Mouse (Mus musculus) forebrain, embryonic 11.5 days (tissue): ENCODE measurements around the gene Rab26. TPM values are rescaled to one million over a fixed set of nuclear protein-coding genes. Genes with fewer than 3 reads are reported as not detected.

Experiments used
- ATAC-seq: fragments of 200-750 bp; cut with Nextera tagmentation; replicated peaks from 2 replicates; pipeline ENCODE4 v1.8.0; 2017; ENCODE audit warnings: moderate TSS enrichment; ENCODE audit not compliant: low FRiP score
- DNase-seq: peaks from one replicate; pipeline ENCODE4 v3.0.0-alpha.2; 2017; ENCODE audit warnings: low spot score
- H3K27ac ChIP-seq: fragments of 300-500 bp; sonication (generic); 2 replicates; pipeline ENCODE4 v1.5.1; 2014; ENCODE audit warnings: low read depth, low read length
- H3K27me3 ChIP-seq: fragments of 300-500 bp; sonication (generic); 2 replicates; pipeline ENCODE4 v1.6.1; 2014; ENCODE audit warnings: mild to moderate bottlenecking, low read length, mixed read lengths; ENCODE audit not compliant: control insufficient read depth, insufficient read depth
- H3K36me3 ChIP-seq: fragments of 300-500 bp; sonication (generic); 2 replicates; pipeline ENCODE4 v1.6.1; 2014; ENCODE audit warnings: mild to moderate bottlenecking, low read length, moderate library complexity, mixed read lengths; ENCODE audit not compliant: control insufficient read depth, insufficient read depth
- H3K4me1 ChIP-seq: fragments of 300-500 bp; sonication (generic); replicated peaks from 2 replicates; pipeline ENCODE4 v1.6.1; 2014; ENCODE audit warnings: low read length, mixed read lengths; ENCODE audit not compliant: control insufficient read depth, insufficient read depth
- H3K4me2 ChIP-seq: fragments of 300-500 bp; sonication (generic); 2 replicates; pipeline ENCODE4 v1.6.1; 2014; ENCODE audit warnings: low read depth, mild to moderate bottlenecking, low read length, moderate library complexity, mixed read lengths; ENCODE audit not compliant: severe bottlenecking
- H3K4me3 ChIP-seq: fragments of 300-500 bp; sonication (generic); 2 replicates; pipeline ENCODE4 v1.5.1; 2014; ENCODE audit warnings: low read depth, low read length
- H3K9ac ChIP-seq: fragments of 300-500 bp; sonication (generic); 2 replicates; pipeline ENCODE4 v1.6.1; 2014; ENCODE audit warnings: low read length
- H3K9me3 ChIP-seq: fragments of 300-500 bp; sonication (generic); 2 replicates; pipeline ENCODE4 v1.6.1; 2016; ENCODE audit warnings: low read length, mixed read lengths; ENCODE audit not compliant: control insufficient read depth
- WGBS: fragments of 180-500 bp; shearing (Covaris S2); extraction: QIAGEN DNeasy Blood & Tissue Kit; methylation state at CpG from one replicate; pipeline ENCODE4 v1.1.7; 2014; 5-methylcytosine and 5-hydroxymethylcytosine counted together
- polyA plus RNA-seq: library from polyadenylated mRNA; unstranded; fragments of >200 nt; fragmentation: Nextera tagmentation; extraction: Ambion mirVana; gene quantifications from 2 replicates; pipeline ENCODE4 v1.2.1, GENCODE M21; 2014

Gene Rab26
- polyA plus RNA-seq, 1 experiment from 2014 or later: 2.7 TPM

DNA sequence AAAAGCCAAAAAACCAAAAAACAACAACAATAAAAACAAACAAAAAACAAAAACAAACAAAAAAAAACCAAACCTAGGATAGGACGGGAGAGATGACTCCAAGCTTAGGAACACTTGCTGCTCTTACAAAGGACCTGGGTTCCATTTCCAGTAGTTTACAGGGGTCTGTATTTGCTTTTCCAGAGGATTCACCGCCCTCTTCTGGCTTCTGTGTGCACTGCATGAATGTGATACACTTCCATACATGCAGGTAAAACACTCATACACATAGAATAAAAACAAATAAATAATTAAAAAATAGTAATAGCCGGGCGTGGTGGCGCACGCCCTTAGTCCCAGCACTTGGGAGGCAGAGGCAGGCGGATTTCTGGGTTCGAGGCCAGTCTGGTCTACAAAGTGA is 4.9 kb upstream of the Rab26 start:
- Histone ChIP-seq H3K36me3 (no peaks in the 10 kb centered on the region), H3K9me3 (no peaks in the 10 kb centered on the region), H3K4me2 (no peak overlapping the region), H3K27ac (no peak overlapping the region), H3K9ac (no peak overlapping the region), H3K4me1 (no peaks in the 10 kb centered on the region), H3K27me3 (no peaks in the 10 kb centered on the region), H3K4me3 (no peak overlapping the region)
- ATAC-seq (0 out of 2 replicates have a peak, but pooled peaks have one; percentile 30), DNase-seq (peak; percentile 72)
- WGBS: 71% methylated on average over 8 of the region's 8 CpGs

DNA sequence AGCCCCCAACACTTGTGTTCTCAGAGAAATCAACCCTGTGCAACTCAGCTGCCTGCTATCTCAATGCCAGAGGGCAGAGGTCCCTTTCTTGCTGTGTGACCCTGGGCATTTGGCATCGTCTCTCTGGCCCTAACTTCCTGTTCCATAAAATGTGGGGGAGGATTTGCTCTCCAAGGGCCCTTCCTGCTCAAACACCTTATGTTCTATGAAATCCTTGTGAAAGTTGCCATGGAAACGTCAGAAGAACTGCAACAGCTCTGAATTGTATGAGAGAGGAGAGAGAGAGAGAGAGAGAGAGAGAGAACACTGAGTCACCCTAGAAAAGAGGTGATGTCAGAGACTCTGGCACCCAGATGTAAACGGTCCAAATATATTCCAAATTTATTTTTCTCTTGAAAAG is 3.5 kb upstream of the Rab26 start:
- no peak overlapping the region for H3K9ac ChIP-seq
- H3K4me3 ChIP-seq: no peak overlapping the region
- H3K4me1 ChIP-seq: peaks cover 7% of the 10 kb centered on the region
- no peaks in the 10 kb centered on the region for H3K36me3 ChIP-seq
- no peaks in the 10 kb centered on the region for H3K9me3 ChIP-seq
- no peak overlapping the region for H3K4me2 ChIP-seq
- H3K27me3 ChIP-seq: no peaks in the 10 kb centered on the region
- no peak for DNase-seq
- no peak overlapping the region for H3K27ac ChIP-seq
- ATAC-seq: no peak
- 48% methylated on average over 3 of the region's 3 CpGs for WGBS

DNA sequence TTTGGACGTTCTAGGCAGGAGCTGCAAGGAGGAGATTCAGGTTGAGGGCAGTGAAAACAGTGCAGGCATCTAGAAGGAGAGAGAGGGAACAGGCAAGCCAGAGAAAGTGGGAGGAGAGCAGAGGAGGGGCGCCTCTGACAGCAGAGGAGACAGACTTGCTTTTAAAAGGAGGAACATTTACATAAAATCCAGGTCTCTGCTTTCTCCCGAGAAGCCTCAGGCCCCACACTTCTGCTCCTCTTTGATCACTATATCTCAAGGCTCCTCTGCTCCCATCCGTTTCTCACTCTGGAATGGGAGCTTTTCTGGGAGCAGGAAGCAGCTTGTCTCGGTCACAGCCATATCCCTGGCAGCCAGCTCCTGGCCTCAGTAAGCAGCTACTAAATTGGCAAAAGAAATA is 1.3 kb upstream of the Rab26 start:
- WGBS: 60% methylated on average over 5 of the region's 5 CpGs
- no peak for ATAC-seq

DNA sequence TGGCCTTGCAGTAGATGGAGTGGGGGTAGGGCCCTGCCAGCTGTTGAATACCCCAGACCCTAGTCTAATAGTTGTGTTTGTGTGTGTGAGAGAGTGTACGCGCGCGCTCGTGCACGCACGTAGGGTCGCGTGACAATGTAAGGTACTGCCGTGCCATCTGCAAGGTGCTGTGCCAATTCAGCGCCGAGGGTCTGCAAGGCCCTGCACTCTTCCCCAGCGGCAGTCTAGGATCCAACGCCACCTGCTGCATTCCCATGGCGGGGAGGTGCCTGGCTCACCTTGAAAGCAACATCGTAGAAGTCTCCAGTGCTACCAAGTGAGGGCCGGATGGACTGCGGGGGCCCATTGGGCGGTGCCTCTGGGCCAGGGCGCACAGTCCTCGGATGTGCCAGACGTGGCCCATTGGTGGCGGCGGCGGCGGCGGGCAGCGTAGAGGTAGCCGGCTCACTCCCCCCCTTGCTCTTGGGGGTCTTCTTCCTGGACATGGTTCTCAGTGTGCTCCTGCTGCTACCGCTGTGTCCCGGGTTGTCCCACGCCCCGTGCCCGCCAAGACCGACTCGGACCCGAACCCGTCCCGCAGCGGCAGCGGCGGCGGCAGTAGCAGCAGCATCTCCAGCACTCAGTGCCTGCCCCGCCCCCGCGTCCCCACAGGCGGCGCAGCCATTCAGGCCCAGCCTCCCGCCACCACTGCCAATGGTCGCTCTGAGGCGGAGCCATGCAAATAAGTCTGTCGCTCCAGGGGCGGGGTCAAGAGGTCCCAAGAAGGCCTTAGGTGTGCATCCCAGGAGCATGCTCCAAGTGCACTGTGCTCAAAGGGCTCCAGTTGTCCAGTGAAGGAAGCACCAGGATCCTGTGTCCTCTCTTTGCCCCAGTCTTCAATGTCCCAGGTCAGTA is 664 bp downstream of the Rab26 start:
- ATAC-seq (peak; percentile 76), DNase-seq (peak; percentile 92)
- Histone ChIP-seq H3K27ac (no peak overlapping the region), H3K4me1 (peaks cover 22% of the 10 kb centered on the region), H3K9me3 (no peaks in the 10 kb centered on the region), H3K4me2 (peak overlapping the region; percentile 60), H3K36me3 (no peaks in the 10 kb centered on the region), H3K4me3 (peak overlapping the region; percentile 24), H3K27me3 (no peaks in the 10 kb centered on the region), H3K9ac (peak overlapping the region; percentile 41; the same call in 1 of the 2 replicates)
- 5% methylated on average over 53 of the region's 53 CpGs for WGBS

More for the DNA sequence above, 1.3 kb upstream of the Rab26 start:
- no peaks in the 10 kb centered on the region for H3K9me3 ChIP-seq
- H3K4me3 ChIP-seq: no peak overlapping the region
- H3K36me3 ChIP-seq: no peaks in the 10 kb centered on the region
- no peaks in the 10 kb centered on the region for H3K27me3 ChIP-seq
- H3K4me2 ChIP-seq: no peak overlapping the region
- no peak overlapping the region for H3K9ac ChIP-seq
- peak; percentile 43 for DNase-seq
- H3K27ac ChIP-seq: no peak overlapping the region
- H3K4me1 ChIP-seq: peaks cover 12% of the 10 kb centered on the region

DNA sequence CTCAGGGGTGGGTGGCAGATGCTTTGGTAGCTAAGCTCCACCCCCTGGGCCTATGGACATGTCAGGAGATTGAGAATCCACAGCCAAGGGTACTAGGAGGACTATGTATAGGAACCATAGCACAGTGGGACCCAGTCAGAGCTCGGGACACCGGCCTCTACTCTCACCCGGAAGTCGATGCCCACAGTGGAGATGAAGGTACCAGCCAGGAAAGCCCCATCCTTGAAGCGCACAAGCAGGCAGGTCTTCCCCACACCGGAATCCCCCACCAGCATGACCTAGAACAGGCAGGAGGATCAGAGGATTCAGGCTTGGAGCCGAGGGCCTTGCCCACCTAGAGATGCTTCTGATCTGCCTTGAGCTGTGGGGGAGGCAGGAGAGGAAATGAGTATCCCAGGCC is 2.0 kb downstream of the Rab26 start:
- H3K9me3 ChIP-seq: no peaks in the 10 kb centered on the region
- H3K27ac ChIP-seq: no peak overlapping the region
- H3K27me3 ChIP-seq: no peaks in the 10 kb centered on the region
- WGBS: 80% methylated on average over 7 of the region's 7 CpGs
- no peaks in the 10 kb centered on the region for H3K36me3 ChIP-seq
- ATAC-seq: no peak
- no peak overlapping the region for H3K4me3 ChIP-seq
- H3K9ac ChIP-seq: no peak overlapping the region
- H3K4me2 ChIP-seq: no peak overlapping the region
- peak; percentile 54 for DNase-seq
- H3K4me1 ChIP-seq: peaks cover 22% of the 10 kb centered on the region

DNA sequence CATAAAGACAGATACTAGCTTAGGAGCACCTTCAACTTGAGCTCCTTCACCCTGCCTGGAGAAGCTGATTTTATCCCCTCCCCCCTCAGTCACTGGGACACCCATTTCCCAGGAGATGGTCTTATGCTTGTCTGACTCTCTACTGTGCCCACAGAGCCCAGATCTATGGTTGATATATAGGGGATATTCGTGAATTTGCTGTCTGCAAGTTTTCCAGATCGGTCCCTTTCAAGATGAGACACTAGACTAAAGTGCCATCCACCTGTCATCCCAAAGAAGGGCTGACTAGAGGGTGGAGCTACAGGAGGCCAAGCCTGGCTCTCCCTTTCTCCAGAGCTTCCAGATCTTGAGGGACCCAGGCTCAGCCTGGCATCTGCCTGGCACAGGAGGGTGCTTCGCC is 2.9 kb downstream of the Rab26 start:
- H3K4me3 ChIP-seq: no peak overlapping the region; the same call in 1 of the 2 replicates
- no peaks in the 10 kb centered on the region for H3K9me3 ChIP-seq
- no peak overlapping the region for H3K4me2 ChIP-seq
- H3K4me1 ChIP-seq: peaks cover 26% of the 10 kb centered on the region
- ATAC-seq: no peak
- no peaks in the 10 kb centered on the region for H3K27me3 ChIP-seq
- 0 out of 2 replicates have a peak overlapping the region, but pooled peaks have one; percentile 2 for H3K27ac ChIP-seq
- H3K36me3 ChIP-seq: no peaks in the 10 kb centered on the region
- no peak overlapping the region for H3K9ac ChIP-seq
- no peak for DNase-seq
- 71% methylated on average over 3 of the region's 3 CpGs for WGBS

DNA sequence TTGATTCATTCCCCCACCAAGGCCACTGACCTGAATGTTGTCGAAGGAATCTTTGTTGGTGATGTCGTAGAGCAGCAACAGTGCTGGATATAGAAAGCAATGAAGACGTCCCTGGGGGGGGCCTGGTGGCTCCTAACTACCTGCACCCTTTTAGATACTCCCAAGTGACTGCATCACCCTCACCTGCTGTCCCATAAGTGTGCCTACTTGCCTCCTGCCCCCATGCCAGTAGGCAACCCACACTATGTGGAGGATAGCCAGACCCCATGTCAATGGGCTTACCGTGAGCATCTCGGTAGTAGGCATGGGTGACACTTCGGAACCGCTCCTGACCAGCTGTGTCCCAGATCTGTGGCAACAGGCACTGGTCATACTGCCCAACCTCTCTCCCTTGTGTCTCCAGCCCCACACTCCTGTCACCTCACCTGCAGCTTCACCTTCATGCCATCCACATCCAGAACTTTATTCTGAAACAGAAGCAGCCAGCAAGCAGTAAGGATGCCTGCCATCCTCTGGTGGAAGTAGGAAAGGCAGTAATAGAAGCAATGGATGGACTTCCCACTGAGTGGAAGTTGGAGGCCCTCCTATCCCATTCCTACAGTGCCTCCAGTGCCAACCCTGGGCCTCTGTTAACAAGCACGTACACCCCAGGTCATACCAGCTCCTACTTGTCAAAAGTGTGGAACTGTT is 3.5 kb downstream of the Rab26 start:
- H3K36me3 ChIP-seq: no peaks in the 10 kb centered on the region
- no peak overlapping the region for H3K27ac ChIP-seq
- H3K4me2 ChIP-seq: peak overlapping the region; percentile 90; the same call in 1 of the 2 replicates
- no peak for ATAC-seq
- H3K4me3 ChIP-seq: peak overlapping the region; percentile 83
- no peak for DNase-seq
- no peaks in the 10 kb centered on the region for H3K9me3 ChIP-seq
- peaks cover 26% of the 10 kb centered on the region for H3K4me1 ChIP-seq
- H3K27me3 ChIP-seq: no peaks in the 10 kb centered on the region
- H3K9ac ChIP-seq: peak overlapping the region; percentile 89
- 27% methylated on average over 8 of the region's 8 CpGs for WGBS

DNA sequence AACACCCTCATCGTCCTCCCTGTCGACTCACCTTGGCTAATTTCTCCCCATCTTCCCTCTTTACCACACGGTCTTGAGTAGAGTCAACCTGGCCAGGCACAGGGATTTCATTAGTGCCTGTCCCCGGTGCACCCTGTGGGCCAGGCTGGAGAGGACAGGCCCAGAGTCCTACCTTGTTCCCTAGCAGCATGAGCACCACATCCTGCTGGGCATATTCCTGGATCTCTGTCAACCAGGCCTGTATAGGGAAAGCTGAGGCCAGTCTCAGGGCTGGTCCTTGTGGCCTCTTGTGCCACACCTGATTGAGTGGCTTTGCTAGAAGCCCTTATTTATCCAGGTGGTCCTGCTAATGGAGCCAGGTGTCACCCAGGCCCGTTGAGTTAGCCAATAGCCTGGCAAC is 4.1 kb downstream of the Rab26 start:
- H3K9me3 ChIP-seq: no peaks in the 10 kb centered on the region
- no peaks in the 10 kb centered on the region for H3K36me3 ChIP-seq
- peak overlapping the region; percentile 83 for H3K4me3 ChIP-seq
- no peak overlapping the region; the same call in 1 of the 2 replicates for H3K27ac ChIP-seq
- no peaks in the 10 kb centered on the region for H3K27me3 ChIP-seq
- 25% methylated on average over 5 of the region's 5 CpGs for WGBS
- no peak for DNase-seq
- H3K9ac ChIP-seq: peak overlapping the region; percentile 89
- no peak for ATAC-seq
- H3K4me2 ChIP-seq: peak overlapping the region; percentile 90
- H3K4me1 ChIP-seq: peaks cover 26% of the 10 kb centered on the region
